ENCODE assay signal across 19 mouse cellular contexts in genomic region chr13:99931502-99931901, GRCm38 (mm10). TPM values are rescaled to one million over a fixed set of nuclear protein-coding genes. Genes with fewer than 3 reads are reported as not detected.
A peak's percentile ranks its signal among the peaks of the same experiment; 100 is the strongest.
DNase-seq lines count a peak whose midpoint lies in the region; TF ChIP-seq lines count a peak whose summit lies in the region.
"Had no signal": no experiment of that assay in that cellular context is flagged by ENCODE, and none has a peak within 500 bp of the region (broad histone marks: within the 10 kb centered on the region; RNA-seq: fewer than 3 reads in every experiment).

No protein-coding gene starts in this region.

- TF ChIP-seq CTCF in layer of hippocampus, adult 2 months (conservative IDR thresholded peaks at IDR 0.05): no peak

- no peak overlapping the region for H3K4me3 ChIP-seq in layer of hippocampus, adult 2 months

- DNase-seq in layer of hippocampus, adult 9-11 months: peak; percentile 9
- no peak for DNase-seq in layer of hippocampus, adult 8-10 months (ENCODE audit: low spot score in 2 of 2)
- DNase-seq in layer of hippocampus, postnatal 10 days (ENCODE audit: low spot score in 2 of 2): peak; percentile 20 to 37
- no peak for DNase-seq in layer of hippocampus, postnatal 25 days (ENCODE audit: extremely low spot score in 1 of 2, low spot score in 1 of 2)
- peak; percentile 22 to 51 for DNase-seq in layer of hippocampus, postnatal 14 days (ENCODE audit: low spot score in 2 of 2)
- DNase-seq in layer of hippocampus, adult 2 months (ENCODE audit: low spot score in 2 of 2): no peak
- DNase-seq: adrenal gland, adult 2 months; adrenal gland, adult 8-10 months; adrenal gland, postnatal 10 days; adrenal gland, postnatal 14 days; adrenal gland, postnatal 25 days; adrenal gland, postnatal 36 days; B cell, adult 2 months; cerebellum, adult 11 months; cerebellum, adult 11-12 months; cerebellum, adult 18-20 months had no signal

- no peak overlapping the region for H3K27ac ChIP-seq in layer of hippocampus, adult 2 months

RNA-seq across cellular contexts. Expression of gene Cartpt, which starts 30.6 kb away (rescaled TPM):
- total RNA-seq in layer of hippocampus, adult 8-10 months (2022): 1 to 10 TPM; 1.9 to 3.2 (median 2.3) TPM
- total RNA-seq in layer of hippocampus, postnatal 10 days (2021): 1 to 10 TPM; 2.7 TPM
- total RNA-seq in layer of hippocampus, postnatal 25 days (2021): 1 to 10 TPM; 1.2 to 3.9 TPM
- total RNA-seq in layer of hippocampus, postnatal 14 days (2021): 1 to 10 TPM; 1.7 to 3.0 TPM
- total RNA-seq in layer of hippocampus, adult 2 months (2021): 1 to 10 TPM; 2.0 to 3.5 TPM
- total RNA-seq: CH12.LX, ES-E14, MEL had no signal

Comparison
In these comparisons a context has a peak if more than half of its experiments do, and no peak if none do; other contexts are left out.
1. DNase-seq: peak in layer of hippocampus, adult 9-11 months (single experiment), layer of hippocampus, postnatal 10 days (2 of 2) and layer of hippocampus, postnatal 14 days (2 of 2); none in layer of hippocampus, adult 8-10 months (0 of 2), layer of hippocampus, postnatal 25 days (0 of 2) and layer of hippocampus, adult 2 months (0 of 2).